Mouse (Mus musculus) spleen, adult 18-20 months (tissue): ENCODE data around the gene Stard9.

Experiments
- DNase-seq, 2 experiments: peaks; one replicate each; pipeline ENCODE4 v3.0.0; 2022; ENCODE audit warnings: mixed read lengths in 2 of 2

The Stard9 gene

DNA sequence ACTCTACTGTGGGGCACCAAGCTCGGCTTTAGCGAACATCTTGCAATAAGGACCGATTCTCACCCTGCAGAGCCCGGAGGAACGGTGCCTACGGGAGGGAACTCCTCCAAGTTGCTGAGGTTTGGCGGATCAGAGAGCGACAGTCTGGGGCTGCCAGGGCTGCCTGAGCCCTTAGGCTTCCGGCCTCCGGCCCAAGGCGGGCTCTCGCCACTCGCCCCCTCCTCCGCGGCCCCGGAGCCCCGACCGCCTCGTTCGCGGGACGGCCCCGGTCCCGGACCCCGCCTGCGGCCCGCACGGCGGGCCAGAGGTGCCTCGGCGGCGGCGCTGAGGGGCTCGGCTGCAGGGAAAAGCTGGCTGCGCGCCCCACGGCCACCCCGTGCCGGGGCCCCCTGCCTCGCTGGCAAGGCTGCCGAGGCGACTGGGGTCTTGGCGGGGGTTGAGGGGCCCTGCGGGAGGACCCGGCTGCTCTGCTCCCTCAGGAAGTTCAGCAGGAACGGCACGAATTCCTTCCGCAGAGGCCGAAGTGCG is 101.8 kb downstream of the Stard9 start:
- no peak for DNase-seq

DNA sequence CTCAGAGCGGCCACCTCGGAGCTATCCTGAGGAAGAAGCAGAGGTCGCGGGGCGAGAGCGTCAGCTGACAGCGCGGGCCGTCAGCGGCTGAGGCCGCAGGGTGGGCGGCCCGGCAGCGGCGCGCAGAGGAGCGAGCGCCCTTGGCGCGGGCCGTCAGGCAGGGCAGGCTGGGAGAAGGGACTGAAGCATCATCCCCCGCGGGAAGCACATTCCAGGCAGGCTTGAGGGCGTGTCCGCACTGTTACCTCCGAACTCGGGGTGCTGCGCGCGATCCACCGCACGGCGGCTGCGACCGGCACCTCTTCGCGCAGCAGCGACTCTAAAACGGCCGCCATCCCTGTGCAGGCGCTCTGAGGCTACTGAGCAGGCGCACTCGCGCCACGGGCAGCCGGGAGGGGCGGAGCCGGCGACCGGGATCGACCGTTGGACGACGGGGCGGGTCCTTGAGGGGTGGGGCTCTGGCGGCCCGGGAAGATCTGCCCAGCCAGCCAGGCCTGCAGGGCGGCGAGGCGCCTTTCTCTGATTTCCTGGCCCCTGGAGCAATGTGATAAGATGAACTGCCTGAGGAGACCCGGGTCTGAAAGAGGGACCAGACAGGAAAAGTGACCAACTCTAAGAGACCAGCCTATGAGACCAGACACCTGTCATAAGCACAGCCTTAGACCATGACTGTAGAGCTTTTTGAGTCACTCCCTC is 102.4 kb downstream of the Stard9 start:
- DNase-seq = peak; percentile 88 to 93

DNA sequence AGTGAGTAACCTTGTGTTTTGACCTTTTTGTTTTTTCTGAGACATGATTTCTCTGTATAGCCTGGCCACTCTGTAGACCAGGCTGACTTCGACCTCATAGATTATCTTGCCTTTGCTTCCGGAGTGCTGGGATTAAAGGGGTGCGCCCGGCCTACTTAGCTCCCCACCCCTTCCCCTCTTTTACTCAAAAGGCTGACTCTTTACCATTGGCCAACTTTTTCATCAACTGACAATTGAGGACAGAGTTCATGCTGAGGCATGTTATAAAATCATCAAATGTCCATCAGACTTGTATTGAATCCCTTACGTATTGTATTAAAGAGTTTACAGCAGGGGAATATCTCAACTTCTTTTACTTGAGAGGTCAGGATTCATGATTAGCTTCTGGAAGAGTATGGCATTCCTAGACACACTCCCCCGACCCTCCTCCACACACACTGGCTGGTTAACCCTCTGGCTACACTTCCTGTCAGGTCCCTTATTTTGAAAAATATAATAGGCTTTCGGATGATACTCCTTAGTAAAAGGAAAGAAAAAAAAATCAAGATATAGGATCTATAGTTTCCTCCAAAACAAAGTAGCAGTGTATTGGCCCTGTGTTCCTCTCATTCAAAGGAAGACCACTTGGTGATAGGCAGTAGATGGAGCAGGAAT is 103.1 kb downstream of the Stard9 start:
- no peak for DNase-seq

DNA sequence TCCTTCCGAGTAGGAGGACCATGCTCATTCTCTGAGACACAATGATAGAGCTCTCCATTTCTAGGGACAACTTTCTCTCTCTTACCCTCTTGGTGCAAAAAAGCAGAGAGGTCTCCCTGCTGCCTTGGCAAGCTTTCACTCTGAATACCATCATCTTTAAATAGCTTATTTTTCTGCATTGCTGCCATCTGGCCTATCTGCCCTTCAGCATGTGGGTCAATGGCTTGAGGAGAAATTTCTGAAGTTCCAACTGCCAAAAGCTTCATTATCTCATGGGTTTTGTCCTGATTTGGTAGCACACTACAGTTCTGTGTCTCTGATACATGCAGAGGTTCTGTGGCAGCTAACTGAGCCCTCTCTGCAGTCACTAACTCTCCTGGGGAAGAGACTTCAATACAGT is 116.6 kb downstream of the Stard9 start:
- no peak for DNase-seq

DNA sequence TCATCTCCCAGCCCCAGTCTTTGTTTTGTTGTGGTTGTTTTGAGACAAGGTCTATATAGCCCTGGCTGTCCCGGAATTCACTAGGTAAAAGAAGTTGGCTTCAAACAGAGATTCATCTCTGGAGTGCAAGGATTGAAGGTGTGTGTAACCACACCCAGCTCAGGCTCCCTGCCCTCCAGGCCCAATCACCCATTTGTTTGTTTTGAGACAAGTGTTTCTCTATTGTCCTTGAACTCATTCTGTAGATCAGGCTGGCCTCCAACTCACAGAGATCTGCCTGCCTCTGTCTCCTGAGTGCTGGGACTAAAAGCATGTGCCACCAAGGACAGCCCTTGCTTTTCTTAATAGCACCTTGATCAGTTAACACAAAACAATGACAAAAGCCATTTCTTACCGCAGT is 119.1 kb downstream of the Stard9 start:
- DNase-seq = no peak

DNA sequence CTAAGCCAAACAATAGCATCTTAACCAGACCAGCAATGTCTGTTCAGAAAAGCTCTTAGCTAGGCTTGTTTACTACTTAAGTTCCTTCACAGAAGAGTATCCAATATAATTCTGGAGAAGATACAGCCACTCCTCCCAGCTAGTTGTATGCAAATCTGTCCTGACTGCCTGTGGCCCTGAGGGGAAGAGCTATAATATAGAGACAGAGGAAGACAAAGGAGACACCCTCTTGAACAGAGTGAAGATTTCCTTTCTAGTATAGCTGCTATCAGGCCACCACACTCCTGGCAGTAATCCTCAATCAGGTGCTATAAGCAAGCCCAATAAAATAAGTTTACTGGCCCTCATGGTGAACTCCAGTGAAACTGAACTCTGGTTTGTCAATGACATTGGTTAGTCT is 133.0 kb downstream of the Stard9 start:
- DNase-seq = no peak

DNA sequence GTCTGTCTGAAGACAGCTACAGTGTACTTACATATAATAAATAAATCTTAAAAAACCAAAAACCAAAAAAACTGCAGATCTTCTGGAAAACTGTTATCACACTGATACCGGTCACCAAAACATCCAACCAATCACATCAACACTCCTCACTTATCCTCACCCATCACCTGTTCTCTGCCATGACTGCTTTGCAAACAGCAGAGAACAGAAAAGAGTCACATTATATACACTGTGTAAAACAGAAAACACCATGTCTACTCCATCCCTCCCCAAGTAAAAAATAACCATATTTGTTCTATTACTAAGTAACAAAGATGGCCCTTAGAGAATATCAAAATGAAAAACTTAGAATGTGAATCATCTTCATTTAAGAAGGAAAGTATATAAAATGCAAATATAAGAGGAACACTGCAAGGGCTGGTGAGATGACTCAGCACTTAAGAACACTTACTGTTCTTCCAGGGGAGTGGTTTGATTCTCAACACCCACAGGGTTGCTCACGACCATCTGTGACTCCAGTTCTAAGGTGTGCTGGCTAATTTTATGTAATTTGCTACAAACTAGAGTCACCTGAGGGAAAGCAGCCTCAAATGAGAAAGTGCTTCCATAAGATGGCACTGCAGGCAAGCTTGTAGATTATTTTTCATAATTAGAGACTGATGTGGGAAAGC is 141.5 kb downstream of the Stard9 start:
- DNase-seq = no peak
